Mouse (Mus musculus) midbrain, embryonic 14.5 days (tissue): Measurements from ENCODE around the gene Trpv2. TPM values are rescaled to one million over a fixed set of nuclear protein-coding genes. Genes with fewer than 3 reads are reported as not detected.

Source experiments
- ATAC-seq: fragments of 200-750 bp; cut with Nextera tagmentation; 2 replicates; pipeline ENCODE4 v1.8.0; 2017; ENCODE audit warnings: moderate number of reproducible peaks, moderate library complexity; ENCODE audit not compliant: low FRiP score, low TSS enrichment
- DNase-seq: peaks from one replicate; pipeline ENCODE4 v3.0.0-alpha.2; 2015
- H3K27ac ChIP-seq: fragments of 300-500 bp; sonication (generic); replicated peaks from 2 replicates; pipeline ENCODE4 v1.5.1; 2014; ENCODE audit warnings: mild to moderate bottlenecking, low read depth, low read length, moderate library complexity
- H3K27me3 ChIP-seq: fragments of 300-500 bp; sonication (generic); 2 replicates; pipeline ENCODE4 v1.6.1; 2014; ENCODE audit warnings: low read length, control low read depth, mixed read lengths; ENCODE audit not compliant: control insufficient read depth, insufficient read depth
- H3K36me3 ChIP-seq: fragments of 300-500 bp; sonication (generic); 2 replicates; pipeline ENCODE4 v1.6.1; 2014; ENCODE audit warnings: low read length, control low read depth; ENCODE audit not compliant: control insufficient read depth, insufficient read depth
- H3K4me1 ChIP-seq: fragments of 300-500 bp; sonication (generic); 2 replicates; pipeline ENCODE4 v1.6.1; 2014; ENCODE audit warnings: mild to moderate bottlenecking, antibody characterized with exemption, low read length, control low read depth; ENCODE audit not compliant: control insufficient read depth, insufficient read depth
- H3K4me2 ChIP-seq: fragments of 300-500 bp; sonication (generic); 2 replicates; pipeline ENCODE4 v1.6.1; 2014; ENCODE audit warnings: mild to moderate bottlenecking, low read length, moderate library complexity
- H3K4me3 ChIP-seq: fragments of 300-500 bp; sonication (generic); replicated peaks from 2 replicates; pipeline ENCODE4 v1.5.1; 2014; ENCODE audit warnings: low read depth, low read length
- H3K9ac ChIP-seq: fragments of 300-500 bp; sonication (generic); replicated peaks from 2 replicates; pipeline ENCODE4 v1.6.1; 2014; ENCODE audit warnings: mild to moderate bottlenecking, low read length, moderate library complexity
- H3K9me3 ChIP-seq: fragments of 300-500 bp; sonication (generic); 2 replicates; pipeline ENCODE4 v1.6.1; 2016; ENCODE audit warnings: low read length, control low read depth, mixed read lengths; ENCODE audit not compliant: control insufficient read depth
- WGBS: fragments of 180-500 bp; shearing (Covaris S2); extraction: QIAGEN DNeasy Blood & Tissue Kit; methylation state at CpG from one replicate; pipeline ENCODE4 v1.1.7; 2014; 5-methylcytosine and 5-hydroxymethylcytosine counted together
- polyA plus RNA-seq: library from polyadenylated mRNA; unstranded; fragments of >200 nt; fragmentation: Nextera tagmentation; extraction: Ambion mirVana; gene quantifications from 2 replicates; pipeline ENCODE4 v1.2.1, GENCODE M21; 2014

Gene Trpv2
- polyA plus RNA-seq, 1 experiment from 2014 or later = 26.4 TPM

GRCm38 (mm10) chr11:62610304-62610703 is 36.0 kb downstream of the Trpv2 start:
- Histone ChIP-seq H3K4me3 (no peak overlapping the region), H3K9ac (no peak overlapping the region), H3K4me2 (no peak overlapping the region), H3K27me3 (no peaks in the 10 kb centered on the region), H3K27ac (no peak overlapping the region), H3K36me3 (peaks cover 42% of the 10 kb centered on the region), H3K9me3 (no peaks in the 10 kb centered on the region), H3K4me1 (peaks cover 42% of the 10 kb centered on the region)
- 88% methylated on average over 6 of the region's 6 CpGs for WGBS
- DNase-seq (no peak), ATAC-seq (no peak)

- Histone ChIP-seq H3K4me3 (0 out of 2 replicates have a peak overlapping the region, but pooled peaks have one; percentile 25), H3K9ac (peak overlapping the region; percentile 42), H3K4me2 (peak overlapping the region; percentile 57), H3K27ac (peak overlapping the region; percentile 88), H3K36me3 (peaks cover 19% of the 10 kb centered on the region), H3K4me1 (peaks cover 29% of the 10 kb centered on the region), H3K9me3 (no peaks in the 10 kb centered on the region), H3K27me3 (no peaks in the 10 kb centered on the region)
- ATAC-seq = no peak
- peak; percentile 53 for DNase-seq
- 37% methylated on average over 10 of the region's 10 CpGs for WGBS
Observed at GRCm38 (mm10) chr11:62612604-62613003, 38.3 kb downstream of the Trpv2 start.

- no peaks in the 10 kb centered on the region for H3K9me3 ChIP-seq
- peaks cover 10% of the 10 kb centered on the region for H3K36me3 ChIP-seq
- H3K4me1 ChIP-seq = peaks cover 29% of the 10 kb centered on the region
- H3K27ac ChIP-seq = peak overlapping the region; percentile 88
- DNase-seq (peak; percentile 98), ATAC-seq (peak; percentile 91)
- peak overlapping the region; percentile 66 for H3K9ac ChIP-seq
- no peaks in the 10 kb centered on the region for H3K27me3 ChIP-seq
- peak overlapping the region; percentile 57 for H3K4me2 ChIP-seq
- H3K4me3 ChIP-seq = peak overlapping the region; percentile 25
- WGBS = 3% methylated on average over 19 of the region's 19 CpGs
Observed at GRCm38 (mm10) chr11:62613657-62614365, 39.5 kb downstream of the Trpv2 start.

- DNase-seq (no peak), ATAC-seq (no peak)
- H3K36me3 ChIP-seq = peaks cover 9% of the 10 kb centered on the region
- no peaks in the 10 kb centered on the region for H3K27me3 ChIP-seq
- no peaks in the 10 kb centered on the region for H3K9me3 ChIP-seq
- H3K4me2 ChIP-seq = no peak overlapping the region
- no peak overlapping the region; the same call in 1 of the 2 replicates for H3K9ac ChIP-seq
- H3K27ac ChIP-seq = peak overlapping the region; percentile 88
- 78% methylated on average over 8 of the region's 8 CpGs for WGBS
- H3K4me1 ChIP-seq = peaks cover 29% of the 10 kb centered on the region
- H3K4me3 ChIP-seq = no peak overlapping the region
Observed at GRCm38 (mm10) chr11:62614876-62615410, 40.7 kb downstream of the Trpv2 start.

- no peak for DNase-seq
- H3K9ac ChIP-seq = no peak overlapping the region
- no peak for ATAC-seq
- no peaks in the 10 kb centered on the region for H3K9me3 ChIP-seq
- WGBS = 90% methylated on average over 4 of the region's 4 CpGs
- no peak overlapping the region for H3K27ac ChIP-seq
- no peaks in the 10 kb centered on the region for H3K27me3 ChIP-seq
- no peak overlapping the region for H3K4me2 ChIP-seq
- H3K4me1 ChIP-seq = peaks cover 29% of the 10 kb centered on the region
- H3K4me3 ChIP-seq = no peak overlapping the region
- peaks cover 9% of the 10 kb centered on the region for H3K36me3 ChIP-seq
Observed at GRCm38 (mm10) chr11:62615456-62615855, 41.2 kb downstream of the Trpv2 start.

- no peaks in the 10 kb centered on the region for H3K4me1 ChIP-seq
- peaks cover 9% of the 10 kb centered on the region for H3K36me3 ChIP-seq
- no peak overlapping the region for H3K4me2 ChIP-seq
- no peak overlapping the region for H3K27ac ChIP-seq
- no peak for ATAC-seq
- WGBS = 96% methylated on average over 8 of the region's 8 CpGs
- no peak overlapping the region for H3K4me3 ChIP-seq
- no peak overlapping the region for H3K9ac ChIP-seq
- no peaks in the 10 kb centered on the region for H3K27me3 ChIP-seq
- DNase-seq = no peak
- H3K9me3 ChIP-seq = no peaks in the 10 kb centered on the region
Observed at GRCm38 (mm10) chr11:62621079-62621478, 46.8 kb downstream of the Trpv2 start.

GRCm38 (mm10) chr11:62621586-62622283 is 47.4 kb downstream of the Trpv2 start:
- H3K27me3 ChIP-seq = no peaks in the 10 kb centered on the region
- no peak overlapping the region for H3K4me3 ChIP-seq
- ATAC-seq (no peak), DNase-seq (no peak)
- H3K9me3 ChIP-seq = no peaks in the 10 kb centered on the region
- no peak overlapping the region for H3K4me2 ChIP-seq
- WGBS = 90% methylated on average over 4 of the region's 4 CpGs
- no peaks in the 10 kb centered on the region for H3K4me1 ChIP-seq
- H3K36me3 ChIP-seq = peaks cover 9% of the 10 kb centered on the region
- H3K27ac ChIP-seq = no peak overlapping the region
- no peak overlapping the region for H3K9ac ChIP-seq

- H3K36me3 ChIP-seq = peaks cover 9% of the 10 kb centered on the region
- ATAC-seq (no peak), DNase-seq (no peak)
- H3K9ac ChIP-seq = no peak overlapping the region
- 20% methylated on average over 4 of the region's 4 CpGs for WGBS
- H3K27me3 ChIP-seq = no peaks in the 10 kb centered on the region
- H3K27ac ChIP-seq = no peak overlapping the region
- no peak overlapping the region for H3K4me3 ChIP-seq
- H3K4me1 ChIP-seq = no peaks in the 10 kb centered on the region
- no peaks in the 10 kb centered on the region for H3K9me3 ChIP-seq
- no peak overlapping the region for H3K4me2 ChIP-seq
Observed at GRCm38 (mm10) chr11:62622850-62623249, 48.6 kb downstream of the Trpv2 start.
